In genomic region chr3:79517884-79518591, GRCm38 (mm10) we compare ENCODE assay signal across 11 mouse cellular contexts. TPM values are rescaled to one million over a fixed set of nuclear protein-coding genes. Genes with fewer than 3 reads are reported as not detected.
DNase-seq lines count a peak whose midpoint lies in the region; ATAC-seq and TF ChIP-seq lines count a peak whose summit lies in the region.
"Had no signal": no experiment of that assay in that cellular context is flagged by ENCODE, and none has a peak within 500 bp of the region (broad histone marks: within the 10 kb centered on the region; RNA-seq: fewer than 3 reads in every experiment).

No protein-coding gene starts in this region.

- ATAC-seq in kidney, embryonic 14.5 days (ENCODE audit: low FRiP score, low TSS enrichment): no peak
- ATAC-seq in midbrain, embryonic 13.5 days: peak; percentile 16; the same call in 1 of the 2 replicates
- ATAC-seq: intestine, postnatal 0 days had no signal

- no peaks in the 10 kb centered on the region for H3K27me3 ChIP-seq in kidney, adult 2 months (replicated peaks; ENCODE audit: control insufficient read depth, insufficient read depth, low read length)
- no peaks in the 10 kb centered on the region for H3K27me3 ChIP-seq in kidney, embryonic 14.5 days (ENCODE audit: control insufficient read depth, insufficient read depth, low read length)
- no peaks in the 10 kb centered on the region for H3K27me3 ChIP-seq in midbrain, embryonic 13.5 days
- H3K27me3 ChIP-seq: limb, embryonic 13.5 days had no signal

- no peak overlapping the region for H3K4me2 ChIP-seq in kidney, embryonic 14.5 days (replicated peaks; ENCODE audit: low read depth, low read length)
- H3K4me2 ChIP-seq in midbrain, embryonic 13.5 days (replicated peaks): no peak overlapping the region
- H3K4me2 ChIP-seq: limb, embryonic 13.5 days had no signal

- H3K36me3 ChIP-seq in kidney, adult 2 months (ENCODE audit: control insufficient read depth, insufficient read depth, low read length): no peaks in the 10 kb centered on the region; the same call in 1 of the 2 replicates
- H3K36me3 ChIP-seq in kidney, embryonic 14.5 days (ENCODE audit: control insufficient read depth, insufficient read depth, low read length): no peaks in the 10 kb centered on the region
- H3K36me3 ChIP-seq in midbrain, embryonic 13.5 days: no peaks in the 10 kb centered on the region
- H3K36me3 ChIP-seq: limb, embryonic 13.5 days had no signal

- H3K9ac ChIP-seq in kidney, embryonic 14.5 days (ENCODE audit: low read depth, low read length): no peak overlapping the region
- H3K9ac ChIP-seq in midbrain, embryonic 13.5 days (replicated peaks): no peak overlapping the region; the same call in 1 of the 2 replicates
- H3K9ac ChIP-seq: limb, embryonic 13.5 days had no signal

- DNase-seq in kidney, adult 2 months: no peak
- peak; percentile 85 for DNase-seq in cerebellum, adult 9-10 months
- peak; percentile 40 for DNase-seq in gastrocnemius, postnatal 10 days
- DNase-seq in urinary bladder, postnatal 14 days (ENCODE audit: low spot score): no peak
- no peak for DNase-seq in right cerebral cortex, adult 2 months (ENCODE audit: low spot score in 2 of 2)
- DNase-seq in Muller cell, postnatal 12 days (ENCODE audit: inconsistent ontology term): no peak
- DNase-seq: retina, postnatal 1 day had no signal

- WGBS in kidney, adult 2 months: 53% methylated on average over 17 of the region's 17 CpGs
- WGBS in kidney, embryonic 14.5 days: 64% methylated on average over 17 of the region's 17 CpGs
- 55% methylated on average over 17 of the region's 17 CpGs for WGBS in midbrain, embryonic 13.5 days

- H3K4me3 ChIP-seq in kidney, adult 2 months (ENCODE audit: insufficient read depth, low read depth, low read length): no peak overlapping the region
- no peak overlapping the region for H3K4me3 ChIP-seq in kidney, embryonic 14.5 days (ENCODE audit: low read length)
- H3K4me3 ChIP-seq in midbrain, embryonic 13.5 days (replicated peaks): no peak overlapping the region
- H3K4me3 ChIP-seq: limb, embryonic 13.5 days had no signal

- peak overlapping the region; percentile 9; the same call in 1 of the 2 replicates for H3K27ac ChIP-seq in kidney, adult 2 months (ENCODE audit: insufficient read depth, low read depth, low read length)
- H3K27ac ChIP-seq in kidney, embryonic 14.5 days (ENCODE audit: low read depth, low read length): no peak overlapping the region
- peak overlapping the region; percentile 49 for H3K27ac ChIP-seq in midbrain, embryonic 13.5 days
- H3K27ac ChIP-seq: limb, embryonic 13.5 days had no signal

- no peak for TF ChIP-seq POLR2A in kidney, adult 2 months (IDR thresholded peaks at IDR 0.05; ENCODE audit: low read depth, low read length)

- no peaks in the 10 kb centered on the region for H3K9me3 ChIP-seq in kidney, embryonic 14.5 days (ENCODE audit: control insufficient read depth, low read length)
- H3K9me3 ChIP-seq in midbrain, embryonic 13.5 days: no peaks in the 10 kb centered on the region
- H3K9me3 ChIP-seq: limb, embryonic 13.5 days had no signal

- peaks cover 31% of the 10 kb centered on the region for H3K4me1 ChIP-seq in kidney, adult 2 months (ENCODE audit: control insufficient read depth, insufficient read depth, low read length)
- H3K4me1 ChIP-seq in kidney, embryonic 14.5 days (ENCODE audit: control insufficient read depth, insufficient read depth, low read length): peaks cover 26% of the 10 kb centered on the region
- H3K4me1 ChIP-seq in midbrain, embryonic 13.5 days (replicated peaks): peaks cover 40% of the 10 kb centered on the region

- TF ChIP-seq CTCF in kidney, adult 2 months (conservative IDR thresholded peaks at IDR 0.05; ENCODE audit: insufficient read depth, insufficient read length, low read depth, low read length): no peak

RNA-seq across cellular contexts. Expression of gene Fnip2, which starts 49.6 kb away (rescaled TPM):
- 18.9 and 20.0 TPM in 2 replicates for polyA plus RNA-seq in kidney, adult 2 months (2012; rRNA removed)
- 4.4 and 6.9 TPM in 2 replicates for polyA plus RNA-seq in kidney, embryonic 14.5 days (2014; fragmentation: Nextera tagmentation; extraction: Ambion mirVana)
- total RNA-seq in gastrocnemius, postnatal 10 days (2021): 1 to 10 TPM; 5.7 to 7.7 TPM
- polyA plus RNA-seq in midbrain, embryonic 13.5 days (2015; fragmentation: Nextera tagmentation; extraction: Ambion mirVana): 6.1 and 6.2 TPM in 2 replicates

Comparison
In these comparisons a context has a peak if more than half of its experiments do, and no peak if none do; other contexts are left out.
1. DNase-seq: peak in cerebellum, adult 9-10 months (single experiment) and gastrocnemius, postnatal 10 days (single experiment); none in kidney, adult 2 months (single experiment), urinary bladder, postnatal 14 days (single experiment), right cerebral cortex, adult 2 months (0 of 2) and Muller cell, postnatal 12 days (single experiment).